Mouse (Mus musculus): ENCODE measurements around the gene Cdk2ap2. TPM values are rescaled to one million over a fixed set of nuclear protein-coding genes. Genes with fewer than 3 reads are reported as not detected.

Gene Cdk2ap2
- total and polyA plus RNA-seq, 2 experiments from 2014 or later, result 46.8 to 67.3 TPM

DNA sequence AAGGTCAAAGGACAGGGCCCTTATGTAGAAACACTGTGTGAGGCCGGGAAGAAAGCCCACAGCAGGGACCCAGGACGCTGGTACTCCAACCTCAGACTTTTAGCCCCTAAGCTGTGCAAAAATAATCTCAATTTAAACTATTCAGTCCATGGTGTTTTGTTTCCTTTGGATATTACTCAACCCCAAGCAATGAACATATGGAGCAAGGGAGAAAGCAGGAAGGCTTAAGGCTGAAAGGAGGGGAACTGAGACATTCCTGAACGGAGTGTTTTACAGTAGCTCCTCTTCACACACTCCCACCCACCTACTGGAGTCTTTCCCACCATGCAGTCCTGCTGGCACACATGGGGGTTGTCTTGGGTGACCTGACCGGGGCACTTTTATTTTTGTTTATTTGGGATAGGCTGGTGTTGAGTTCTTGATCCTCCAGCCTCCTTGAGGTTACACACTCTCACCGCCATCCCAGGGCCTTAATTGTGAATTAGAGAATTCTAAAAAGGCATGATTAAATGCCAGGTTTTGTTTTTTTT is 2.1 kb upstream of the Cdk2ap2 start:
- Histone ChIP-seq H3K4me3 (ENCODE audit: low read depth, low read length) (no peak overlapping the region), H3K4me1 (ENCODE audit: control insufficient read depth, insufficient read depth) (peaks cover 12% of the 10 kb centered on the region; the same call in 1 of the 2 replicates), H3K9ac (replicated peaks; ENCODE audit: low read depth, low read length) (no peak overlapping the region), H3K27ac (ENCODE audit: low read depth) (no peak overlapping the region), H3K4me2 (ENCODE audit: low read depth, low read length) (no peak overlapping the region), H3K36me3 (replicated peaks; ENCODE audit: control insufficient read depth, insufficient read depth, low read length) (no peaks in the 10 kb centered on the region), H3K9me3 (replicated peaks; ENCODE audit: control insufficient read depth, low read length) (no peaks in the 10 kb centered on the region), H3K27me3 (ENCODE audit: control insufficient read depth, insufficient read depth, low read length) (no peaks in the 10 kb centered on the region)
- 76% methylated on average over 5 of the region's 5 CpGs for WGBS
- TF ChIP-seq CTCF (IDR thresholded peaks at IDR 0.05; ENCODE audit: low read depth) (no peak), EP300 (IDR thresholded peaks at IDR 0.05; ENCODE audit: low read depth) (no peak)
- ATAC-seq (ENCODE audit: insufficient read depth, low read depth), result no peak
- DNase-seq (ENCODE audit: low spot score), result no peak

DNA sequence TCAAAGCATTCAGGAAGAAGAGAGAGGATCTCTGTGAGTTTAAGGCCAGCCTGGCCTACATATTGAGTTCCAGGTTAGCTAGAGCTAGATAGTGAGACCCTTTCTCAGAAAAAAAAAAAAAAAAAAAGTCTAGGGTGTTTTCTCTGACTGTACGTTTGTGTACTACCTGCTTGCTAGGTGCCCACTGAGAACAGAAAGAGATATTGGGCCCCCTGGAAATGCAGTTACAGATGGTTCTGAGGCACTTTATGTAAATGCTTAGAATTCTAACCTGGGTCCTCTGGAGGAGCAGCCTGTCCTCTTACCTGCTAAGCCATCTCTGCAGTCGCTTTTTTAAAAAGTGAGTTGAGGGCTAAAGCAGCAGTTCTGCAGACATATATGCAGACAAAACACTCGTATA is 1.2 kb upstream of the Cdk2ap2 start:
- ATAC-seq (ENCODE audit: insufficient read depth, low read depth) (no peak), DNase-seq (ENCODE audit: low spot score) (no peak)
- no peaks in the 10 kb centered on the region for H3K9me3 ChIP-seq (replicated peaks; ENCODE audit: control insufficient read depth, low read length)
- H3K27me3 ChIP-seq (ENCODE audit: control insufficient read depth, insufficient read depth, low read length), result 0 out of 2 replicates have a peak, but pooled peaks cover 2% of the 10 kb centered on the region
- H3K9ac ChIP-seq (replicated peaks; ENCODE audit: low read depth, low read length), result no peak overlapping the region
- H3K4me2 ChIP-seq (ENCODE audit: low read depth, low read length), result no peak overlapping the region
- no peak for TF ChIP-seq CTCF (IDR thresholded peaks at IDR 0.05; ENCODE audit: low read depth)
- no peak for TF ChIP-seq EP300 (IDR thresholded peaks at IDR 0.05; ENCODE audit: low read depth)
- H3K4me1 ChIP-seq (ENCODE audit: control insufficient read depth, insufficient read depth), result peaks cover 22% of the 10 kb centered on the region; the same call in 1 of the 2 replicates
- no peak overlapping the region for H3K27ac ChIP-seq (ENCODE audit: low read depth)
- WGBS, result 70% methylated on average over 3 of the region's 3 CpGs
- H3K4me3 ChIP-seq (ENCODE audit: low read depth, low read length), result no peak overlapping the region
- no peaks in the 10 kb centered on the region for H3K36me3 ChIP-seq (replicated peaks; ENCODE audit: control insufficient read depth, insufficient read depth, low read length)

DNA sequence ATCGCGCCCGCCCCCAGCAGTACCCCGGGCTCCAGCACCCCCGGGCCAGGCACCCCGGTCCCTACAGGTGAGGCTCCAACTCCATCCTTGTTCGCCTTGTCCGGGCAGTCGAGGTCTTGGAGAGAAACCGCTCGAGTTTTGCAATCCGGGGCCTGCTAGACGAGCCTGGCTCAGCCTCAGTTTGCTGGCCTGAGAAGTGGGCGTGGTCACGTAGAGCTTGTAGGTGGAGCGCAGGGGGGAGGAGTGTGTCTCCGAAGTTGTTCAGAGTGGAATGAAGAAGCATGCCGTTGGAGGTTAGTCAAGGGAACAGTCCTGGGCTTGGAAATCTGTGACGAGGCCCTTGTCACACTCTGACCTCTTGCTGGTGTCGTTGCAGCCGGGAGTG is 451 bp downstream of the Cdk2ap2 start:
- Histone ChIP-seq H3K9me3 (replicated peaks; ENCODE audit: control insufficient read depth, low read length) (no peaks in the 10 kb centered on the region), H3K4me1 (ENCODE audit: control insufficient read depth, insufficient read depth) (peaks cover 25% of the 10 kb centered on the region; the same call in 1 of the 2 replicates), H3K27me3 (ENCODE audit: control insufficient read depth, insufficient read depth, low read length) (peaks cover 12% of the 10 kb centered on the region; the same call in 1 of the 2 replicates), H3K27ac (ENCODE audit: low read depth) (peak overlapping the region; percentile 78), H3K9ac (replicated peaks; ENCODE audit: low read depth, low read length) (peak overlapping the region; percentile 37), H3K4me3 (ENCODE audit: low read depth, low read length) (peak overlapping the region; percentile 69), H3K4me2 (ENCODE audit: low read depth, low read length) (peak overlapping the region; percentile 86), H3K36me3 (replicated peaks; ENCODE audit: control insufficient read depth, insufficient read depth, low read length) (no peaks in the 10 kb centered on the region)
- peak; percentile 70 for DNase-seq (ENCODE audit: low spot score)
- WGBS, result under 1% methylated on average over 21 of the region's 21 CpGs
- ATAC-seq (ENCODE audit: insufficient read depth, low read depth), result peak; percentile 19
- no peak for TF ChIP-seq CTCF (IDR thresholded peaks at IDR 0.05; ENCODE audit: low read depth)
- no peak for TF ChIP-seq EP300 (IDR thresholded peaks at IDR 0.05; ENCODE audit: low read depth)

DNA sequence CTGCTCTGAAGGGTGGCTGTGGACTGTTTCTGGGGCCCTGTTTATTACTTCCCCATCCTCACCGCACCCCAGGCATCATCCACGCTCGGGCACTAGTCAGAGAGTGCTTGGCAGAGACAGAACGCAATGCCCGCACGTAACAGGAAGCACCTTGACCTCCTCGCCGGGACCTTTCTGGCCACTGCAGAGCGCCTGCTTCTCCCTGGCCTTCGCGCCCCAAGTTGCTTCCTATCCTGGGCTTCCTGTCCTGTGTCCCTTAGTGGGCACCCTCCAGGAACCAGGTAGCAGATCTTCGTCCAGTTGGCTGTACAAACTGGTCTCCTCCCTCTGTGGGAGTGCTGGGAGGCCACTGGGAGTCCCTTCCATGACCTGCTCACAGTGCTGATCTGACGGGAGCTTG is 1.4 kb downstream of the Cdk2ap2 start:
- Histone ChIP-seq H3K27me3 (ENCODE audit: control insufficient read depth, insufficient read depth, low read length) (peaks cover 12% of the 10 kb centered on the region), H3K9me3 (replicated peaks; ENCODE audit: control insufficient read depth, low read length) (no peaks in the 10 kb centered on the region), H3K36me3 (replicated peaks; ENCODE audit: control insufficient read depth, insufficient read depth, low read length) (peaks cover 3% of the 10 kb centered on the region; the same call in 1 of the 2 replicates), H3K27ac (ENCODE audit: low read depth) (0 out of 2 replicates have a peak overlapping the region, but pooled peaks have one; percentile 16), H3K9ac (replicated peaks; ENCODE audit: low read depth, low read length) (no peak overlapping the region), H3K4me1 (ENCODE audit: control insufficient read depth, insufficient read depth) (peaks cover 25% of the 10 kb centered on the region; the same call in 1 of the 2 replicates), H3K4me3 (ENCODE audit: low read depth, low read length) (no peak overlapping the region), H3K4me2 (ENCODE audit: low read depth, low read length) (no peak overlapping the region)
- TF ChIP-seq EP300 (IDR thresholded peaks at IDR 0.05; ENCODE audit: low read depth) (no peak), CTCF (IDR thresholded peaks at IDR 0.05; ENCODE audit: low read depth) (no peak)
- ATAC-seq (ENCODE audit: insufficient read depth, low read depth) (no peak), DNase-seq (ENCODE audit: low spot score) (no peak)
- 87% methylated on average over 13 of the region's 13 CpGs for WGBS

DNA sequence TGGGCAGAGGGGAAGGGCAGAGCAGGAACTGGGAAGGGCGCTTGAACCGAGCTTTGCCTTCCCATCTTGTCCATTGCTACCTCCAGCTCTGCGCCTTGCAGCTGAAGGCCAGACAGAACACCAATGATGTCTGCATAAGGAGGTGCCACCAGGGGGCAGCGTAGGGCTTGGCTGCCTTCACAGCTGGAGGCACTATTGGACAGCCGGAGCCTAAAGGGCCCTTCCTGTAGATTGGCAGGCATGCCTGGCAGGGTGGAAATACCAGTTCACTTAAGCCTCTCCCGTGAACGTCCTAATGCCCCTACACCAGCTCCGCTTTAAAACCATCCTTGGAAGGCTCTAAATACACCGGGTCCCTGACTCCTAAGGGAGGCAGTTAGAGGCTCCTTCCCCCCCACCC is 2.1 kb downstream of the Cdk2ap2 start:
- DNase-seq (ENCODE audit: low spot score) (peak; percentile 84), ATAC-seq (ENCODE audit: insufficient read depth, low read depth) (peak; percentile 38)
- H3K4me3 ChIP-seq (ENCODE audit: low read depth, low read length), result no peak overlapping the region
- peaks cover 25% of the 10 kb centered on the region; the same call in 1 of the 2 replicates for H3K4me1 ChIP-seq (ENCODE audit: control insufficient read depth, insufficient read depth)
- H3K9me3 ChIP-seq (replicated peaks; ENCODE audit: control insufficient read depth, low read length), result no peaks in the 10 kb centered on the region
- no peak overlapping the region for H3K9ac ChIP-seq (replicated peaks; ENCODE audit: low read depth, low read length)
- 8% methylated on average over 9 of the region's 9 CpGs for WGBS
- H3K27me3 ChIP-seq (ENCODE audit: control insufficient read depth, insufficient read depth, low read length), result peaks cover 12% of the 10 kb centered on the region
- TF ChIP-seq EP300 (IDR thresholded peaks at IDR 0.05; ENCODE audit: low read depth) (no peak), CTCF (IDR thresholded peaks at IDR 0.05; ENCODE audit: low read depth) (peak; percentile 98)
- H3K36me3 ChIP-seq (replicated peaks; ENCODE audit: control insufficient read depth, insufficient read depth, low read length), result peaks cover 5% of the 10 kb centered on the region; the same call in 1 of the 2 replicates
- H3K27ac ChIP-seq (ENCODE audit: low read depth), result peak overlapping the region; percentile 24; the same call in 1 of the 2 replicates
- H3K4me2 ChIP-seq (ENCODE audit: low read depth, low read length), result peak overlapping the region; percentile 90

Data from heart, postnatal 0 days (tissue).